In genomic region chr2:119662220-119663182, GRCm38 (mm10) we compare ENCODE assay signal across 8 mouse cellular contexts. TPM values are rescaled to one million over a fixed set of nuclear protein-coding genes. Genes with fewer than 3 reads are reported as not detected.
A peak's percentile ranks its signal among the peaks of the same experiment; 100 is the strongest.
DNase-seq lines count a peak whose midpoint lies in the region; ATAC-seq lines count a peak whose summit lies in the region.

Gene Ndufaf1 (minus strand): TSS chr2:119662827.

- H3K9ac ChIP-seq in hindbrain, embryonic 16.5 days (ENCODE audit: low read depth, low read length): peak within 1 kb of the TSS; percentile 85

- ATAC-seq in hindbrain, embryonic 16.5 days: peak; percentile 96

- DNase-seq in T-cell, adult 2 months (ENCODE audit: low spot score): peak; percentile 79
- peak; percentile 80 to 88 for DNase-seq in cerebellum, postnatal 36 days
- peak; percentile 85 to 86 for DNase-seq in frontal cortex, postnatal 36 days (ENCODE audit: low spot score in 2 of 2)
- DNase-seq in left cerebral cortex, adult 18-20 months (ENCODE audit: low spot score in 2 of 2): peak; percentile 79 to 82
- DNase-seq in right cerebral cortex, adult 18-20 months: peak; percentile 86
- peak; percentile 23 for DNase-seq in urinary bladder, postnatal 10 days (ENCODE audit: low spot score)

- H3K4me1 ChIP-seq in hindbrain, embryonic 16.5 days (ENCODE audit: control insufficient read depth, insufficient read depth, low read depth, low read length): peaks cover 7% of the 10 kb centered on the region

- peak within 1 kb of the TSS; percentile 86 for H3K4me2 ChIP-seq in hindbrain, embryonic 16.5 days (ENCODE audit: low read length)

- H3K36me3 ChIP-seq in hindbrain, embryonic 16.5 days (ENCODE audit: control insufficient read depth, insufficient read depth, low read length): peaks cover 4% of the 10 kb centered on the region; the same call in 1 of the 2 replicates
- H3K36me3 ChIP-seq in macrophage (ENCODE audit: inconsistent target): peaks cover 17% of the 10 kb centered on the region; the same call in 1 of the 2 replicates

- H3K79me2 ChIP-seq in macrophage (ENCODE audit: inconsistent target): peaks cover 10% of the 10 kb centered on the region; the same call in 1 of the 2 replicates

- H3K4me3 ChIP-seq in hindbrain, embryonic 16.5 days (ENCODE audit: low read length): peak within 1 kb of the TSS; percentile 79
- H3K4me3 ChIP-seq in macrophage (ENCODE audit: inconsistent target): peak within 1 kb of the TSS; percentile 92

- H3K9me3 ChIP-seq in hindbrain, embryonic 16.5 days (ENCODE audit: control insufficient read depth, low read length): no peaks in the 10 kb centered on the region

- H3K27me3 ChIP-seq in hindbrain, embryonic 16.5 days (replicated peaks; ENCODE audit: control insufficient read depth, insufficient read depth, low read length): no peaks in the 10 kb centered on the region

- H3K27ac ChIP-seq in hindbrain, embryonic 16.5 days (ENCODE audit: low read depth, low read length): no peak within 1 kb of the TSS
- peak within 1 kb of the TSS; percentile 32 for H3K27ac ChIP-seq in macrophage

- WGBS in hindbrain, embryonic 16.5 days: 2% methylated on average over 44 of the region's 44 CpGs
- WGBS in macrophage (ENCODE audit: missing documents): 2% methylated on average over 44 of the region's 44 CpGs

RNA-seq across cellular contexts. Expression of gene Ndufaf1, which starts in this region (rescaled TPM):
- polyA plus RNA-seq in hindbrain, embryonic 16.5 days (2015; fragmentation: Nextera tagmentation; extraction: Ambion mirVana): 41.9 and 44.9 TPM in 2 replicates
- 10 to 100 TPM; 29.8 to 31.9 TPM for total RNA-seq in left cerebral cortex, adult 18-20 months (2021)
- 10 to 100 TPM in 10 of 26 experiments, 1 to 10 TPM in 16; 1.8 to 17.6 (median 8.4) TPM for total RNA-seq in macrophage (2018; cell fraction: chromatin; rRNA removed)
- total RNA-seq in macrophage (2018; cell fraction: cytosol; rRNA removed): 10 to 100 TPM in 25 of 26 experiments, 1 to 10 TPM in 1; 9.6 to 19.1 (median 15.6) TPM
- total RNA-seq in macrophage (2018; cell fraction: nucleus; rRNA removed): 10 to 100 TPM in 11 of 26 experiments, 1 to 10 TPM in 15; 4.2 to 23.5 (median 9.7) TPM
- polyA plus RNA-seq in macrophage (2018): 15.3 to 19.7 TPM (median 16.5 TPM) in 3 replicates

Comparison
In these comparisons a context has a peak if more than half of its experiments do, and no peak if none do; other contexts are left out.
1. DNase-seq: peak in every context shown above with its lines; median percentile 86 in right cerebral cortex, adult 18-20 months; 86 in frontal cortex, postnatal 36 days; 84 in cerebellum, postnatal 36 days; 80 in left cerebral cortex, adult 18-20 months; 79 in T-cell, adult 2 months; 23 in urinary bladder, postnatal 10 days.